Mouse (Mus musculus) testis, adult 2 months (tissue): ENCODE data around the gene Nos1.

Experiments used
- CTCF ChIP-seq: fragments of 200-500 bp; IDR thresholded peaks from 2 replicates; pipeline ENCODE4 v1.5.1; 2012; ENCODE audit warnings: low read depth, mild to moderate bottlenecking, inconsistent platforms, low read length, moderate library complexity; ENCODE audit not compliant: control insufficient read depth, insufficient read depth, insufficient replicate concordance
- POLR2A ChIP-seq: fragments of 200-500 bp; IDR thresholded peaks from 2 replicates; pipeline ENCODE4 v1.6.1; 2012; ENCODE audit warnings: low read depth, mild to moderate bottlenecking, inconsistent platforms, low read length, moderate library complexity; ENCODE audit not compliant: control insufficient read depth

DNA sequence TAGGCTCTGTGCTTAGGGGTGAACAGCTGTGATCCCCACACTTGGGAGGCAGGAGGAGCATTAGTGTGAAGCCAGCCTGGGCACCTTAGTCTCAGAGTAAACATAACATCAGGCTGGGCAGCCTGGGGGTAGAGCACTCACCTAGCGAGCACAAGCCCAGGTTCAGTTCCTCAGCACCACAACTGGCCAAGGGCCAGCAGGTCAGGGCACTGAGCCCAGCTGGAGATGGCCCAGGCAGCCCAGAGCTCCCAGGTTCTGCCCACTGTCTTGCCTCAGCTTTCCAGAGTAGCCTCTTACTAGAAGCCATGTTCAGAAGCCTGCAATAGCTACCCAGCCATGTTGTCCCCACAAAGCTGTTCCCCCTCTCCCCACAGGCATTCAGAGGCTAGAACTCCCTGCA lies 224.9 kb downstream of the Nos1 start:
- no peak for TF ChIP-seq CTCF
- TF ChIP-seq POLR2A = no peak
